Mouse (Mus musculus) cerebellum, postnatal 36 days (tissue): ENCODE measurements at regions not wholly inside any gene's neighbourhood (a gene's known extent, or its start where the extent isn't known, plus 50 kb on each side); places are given as distances from the start of the nearest gene placed in this dataset.
"Not testable (repeated sequence)": the region's sequence is repeated elsewhere in the genome, so short reads cannot be mapped to it uniquely, and the experiment has no call there.

ENCODE experiments used
- DNase-seq, 2 experiments: peaks; one replicate each; pipeline ENCODE4 v3.0.0; 2021 to 2022; ENCODE audit warnings: mixed read lengths in 2 of 2

- DNase-seq, result peak; percentile 3 to 8
Measured at GRCm38 (mm10) chr12:63805458-63805857, 669.0 kb downstream of the Fscb start.

GRCm38 (mm10) chr12:63804008-63804407 is 670.5 kb downstream of the Fscb start:
- DNase-seq, result no peak

GRCm38 (mm10) chr12:63791667-63792066 is 682.8 kb downstream of the Fscb start:
- no peak for DNase-seq

- no peak for DNase-seq
Measured at GRCm38 (mm10) chr12:63777874-63778273, 696.6 kb downstream of the Fscb start.

- not testable (repeated sequence) for DNase-seq
Measured at GRCm38 (mm10) chr12:63761073-63761472, 713.4 kb downstream of the Fscb start.
